Mouse (Mus musculus) frontal cortex, postnatal 10 days (tissue): ENCODE results near the gene Uhrf1bp1l.

ENCODE experiments used
- DNase-seq, 2 experiments: peaks; one replicate each; pipeline ENCODE4 v3.0.0; 2022; ENCODE audit warnings: low spot score in 2 of 2, mixed read lengths in 1 of 2

Uhrf1bp1l gene

GRCm38 (mm10) chr10:89838834-89839233 is 94.0 kb downstream of the Uhrf1bp1l start:
- DNase-seq: no peak

GRCm38 (mm10) chr10:89850951-89851350 is 106.2 kb downstream of the Uhrf1bp1l start:
- DNase-seq: no peak

GRCm38 (mm10) chr10:89855251-89855875 is 110.6 kb downstream of the Uhrf1bp1l start:
- no peak for DNase-seq

GRCm38 (mm10) chr10:89856286-89856685 is 111.5 kb downstream of the Uhrf1bp1l start:
- DNase-seq: peak in 1 of 2 experiments; percentile 25

- no peak for DNase-seq
Measured at GRCm38 (mm10) chr10:89868211-89868610, 123.4 kb downstream of the Uhrf1bp1l start.

- DNase-seq: no peak
Measured at GRCm38 (mm10) chr10:89868836-89869235, 124.0 kb downstream of the Uhrf1bp1l start.
